Mouse (Mus musculus) c-Kit-negative CD71-positive TER-119-positive erythroid progenitor cells, embryonic 14.5 days (primary cell): ENCODE results near the gene Ccr1l1.
"Not testable (repeated sequence)": the region's sequence is repeated elsewhere in the genome, so short reads cannot be mapped to it uniquely, and the experiment has no call there.

Experiments used
- DNase-seq: peaks from one replicate; pipeline ENCODE4 v3.0.0-alpha.2; 2013; ENCODE audit warnings: low read depth, low spot score

The Ccr1l1 gene

DNA sequence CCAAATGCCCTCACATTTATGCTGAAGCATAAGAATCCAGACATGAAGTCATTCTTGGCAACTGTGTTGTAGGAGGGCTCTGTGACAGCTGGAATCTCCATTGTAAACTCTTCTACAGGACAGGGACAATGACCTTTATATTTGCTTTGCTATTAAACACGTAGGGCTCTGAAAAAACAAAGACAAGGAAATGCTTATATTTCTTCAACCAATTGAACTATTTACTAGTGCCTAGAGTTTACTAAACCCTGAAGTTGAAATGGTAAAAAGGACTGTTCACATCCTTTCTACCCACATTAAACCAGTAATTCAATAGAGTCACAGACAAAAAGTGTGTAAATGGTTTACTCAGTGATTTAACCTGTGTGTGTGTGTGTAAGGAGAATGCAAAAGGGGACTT lies at the start of gene Ccr1l1:
Gene Ccr1l1 (minus strand): TSS at position 101 of the 400 bp plus-strand sequence.
- DNase-seq, result no peak

DNA sequence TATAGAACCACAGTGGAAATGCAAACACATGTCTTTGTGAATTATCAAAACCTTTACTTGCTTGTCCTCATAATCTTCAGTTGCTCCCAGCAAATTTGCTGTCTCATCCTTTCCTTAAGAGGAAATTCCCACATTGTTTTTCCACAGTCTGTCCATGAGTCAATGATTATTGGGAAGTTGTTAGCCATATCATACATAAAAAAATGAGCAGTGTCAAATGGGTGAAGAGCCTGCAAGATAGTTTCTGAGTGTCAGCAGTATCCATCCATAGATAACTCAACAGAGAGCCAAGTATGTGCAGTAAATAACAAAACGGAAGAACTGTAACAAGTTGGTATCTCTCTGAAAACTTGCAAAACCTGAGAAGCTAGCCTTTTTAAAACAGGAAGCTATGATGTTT lies 43.5 kb upstream of the Ccr1l1 start, which contains the start of gene Ccr3:
Gene Ccr3 (plus strand): TSS at position 301 of the 400 bp plus-strand sequence.
- DNase-seq, result no peak

DNA sequence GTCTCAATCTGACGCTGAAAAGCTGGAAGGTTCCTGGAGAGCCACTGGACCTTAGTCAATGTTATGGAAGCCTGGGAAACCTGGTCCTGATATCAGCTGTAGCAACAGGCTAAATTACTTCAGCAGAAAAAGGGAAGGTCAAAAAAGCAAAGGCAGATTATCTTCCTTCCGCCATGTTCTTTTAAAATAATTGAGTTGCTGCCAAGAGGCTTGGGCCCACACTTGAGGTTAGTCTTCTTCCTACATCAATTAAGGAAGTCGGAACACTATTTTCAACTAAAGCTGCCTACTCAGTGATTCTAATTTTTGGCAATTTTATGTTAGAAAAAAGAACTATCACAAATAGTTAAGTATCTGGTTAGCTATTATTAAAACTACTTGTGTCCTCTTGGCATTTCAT lies 41.7 kb upstream of the Ccr1l1 start:
- no peak for DNase-seq

DNA sequence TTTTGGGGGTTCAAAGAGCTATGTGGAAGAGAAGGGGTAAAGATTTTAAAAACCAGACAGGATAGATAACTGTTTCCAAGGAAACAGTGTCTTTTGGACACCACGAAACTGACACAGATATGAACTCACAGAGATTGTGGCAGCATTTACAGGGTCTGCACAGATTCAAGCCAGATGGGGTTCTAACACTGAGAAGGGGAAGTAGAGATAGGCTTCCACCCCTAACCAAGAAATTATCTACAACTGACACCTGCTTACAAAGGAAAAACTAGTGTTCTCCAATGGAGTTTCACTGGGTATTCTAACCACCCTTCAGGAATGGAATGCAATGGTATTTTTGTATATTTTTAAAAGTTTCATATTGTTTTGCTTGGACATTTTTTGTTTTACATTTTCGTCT lies 37.8 kb upstream of the Ccr1l1 start:
- no peak for DNase-seq

DNA sequence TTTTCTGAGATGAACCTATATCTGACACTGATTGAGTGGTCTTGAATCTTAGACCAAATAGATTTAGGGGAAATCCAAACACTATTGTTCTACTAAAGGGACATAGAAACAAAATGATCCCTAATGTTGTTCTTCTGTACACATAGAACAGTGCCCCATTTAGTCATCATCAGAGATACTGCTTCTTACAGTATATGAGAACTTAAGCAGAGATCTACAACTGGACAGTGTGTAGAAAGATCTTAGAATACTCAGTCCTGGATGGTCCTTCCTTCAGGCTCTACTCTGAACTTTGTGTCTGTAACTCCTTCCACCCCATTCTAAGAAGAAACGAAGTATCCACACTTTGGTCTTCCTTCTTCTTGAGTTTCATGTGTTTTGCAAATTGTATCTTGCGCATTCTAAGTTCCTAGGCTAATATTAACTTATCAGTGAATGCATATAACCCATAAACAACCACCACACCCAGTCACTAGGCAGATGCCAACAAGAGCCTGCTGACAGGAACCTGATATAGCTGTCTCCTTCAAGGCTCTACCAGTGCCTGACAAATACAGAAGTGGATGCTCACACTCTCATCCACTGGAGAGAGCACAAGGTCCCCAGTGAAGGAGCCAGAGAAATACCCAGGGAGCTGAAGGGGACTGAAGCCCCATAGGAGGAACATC lies 36.9 kb upstream of the Ccr1l1 start:
- no peak for DNase-seq

DNA sequence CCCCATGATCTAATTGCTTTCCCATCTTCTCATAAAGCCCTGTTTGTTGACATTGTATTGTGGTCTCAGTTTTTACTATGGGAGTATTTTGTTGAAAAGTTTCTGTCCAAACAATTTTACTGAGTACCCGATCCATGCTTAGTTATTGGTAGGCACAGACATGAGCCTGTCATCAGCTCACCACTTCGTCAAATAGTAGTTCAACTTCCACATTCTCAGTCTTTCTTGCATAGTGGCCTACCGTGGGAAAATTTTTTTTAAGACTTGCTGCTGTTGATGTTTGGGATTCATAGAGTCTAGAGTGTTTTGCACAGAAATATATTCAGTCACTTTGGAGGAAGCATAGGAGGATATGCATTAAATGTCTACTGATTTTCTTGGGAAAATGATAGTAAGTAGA lies 35.1 kb upstream of the Ccr1l1 start:
- no peak for DNase-seq

DNA sequence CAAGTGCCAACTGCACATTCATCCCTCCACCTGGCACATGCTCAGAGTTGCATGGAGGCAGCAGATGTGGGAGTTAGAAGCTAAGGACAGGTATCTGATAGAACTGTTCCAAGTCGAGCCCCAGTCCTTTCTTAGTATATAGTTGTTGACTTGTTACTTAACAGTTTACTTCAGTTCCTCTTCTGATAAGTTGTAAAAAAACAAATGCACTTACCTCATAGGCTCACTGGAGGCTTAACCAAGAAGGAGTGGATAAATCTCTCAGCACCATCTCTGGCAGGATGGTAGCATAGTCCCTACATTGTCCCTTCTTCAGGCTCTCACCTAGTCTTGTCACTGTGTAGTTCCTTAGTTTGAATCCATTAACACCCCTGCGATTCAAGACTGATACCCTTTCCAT lies 34.5 kb upstream of the Ccr1l1 start:
- DNase-seq, result no peak

DNA sequence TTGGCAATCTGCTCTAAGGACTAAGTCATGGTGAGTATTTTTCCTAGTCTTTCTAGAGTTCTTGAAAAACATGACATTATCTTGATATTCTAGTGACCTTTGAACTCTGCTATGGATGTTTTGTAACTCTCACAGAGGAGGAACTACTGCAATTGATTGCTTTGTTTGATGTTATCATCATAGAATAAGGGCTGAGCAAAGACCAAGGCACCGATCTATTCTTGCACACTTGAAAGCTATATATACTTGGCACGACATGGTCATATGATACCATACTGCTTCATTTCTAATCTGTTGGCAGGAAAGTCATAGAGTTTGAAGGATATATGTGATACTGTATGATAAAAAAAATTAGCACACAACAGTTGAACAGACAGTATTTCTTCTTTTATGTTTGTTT lies 21.6 kb upstream of the Ccr1l1 start:
- no peak for DNase-seq

DNA sequence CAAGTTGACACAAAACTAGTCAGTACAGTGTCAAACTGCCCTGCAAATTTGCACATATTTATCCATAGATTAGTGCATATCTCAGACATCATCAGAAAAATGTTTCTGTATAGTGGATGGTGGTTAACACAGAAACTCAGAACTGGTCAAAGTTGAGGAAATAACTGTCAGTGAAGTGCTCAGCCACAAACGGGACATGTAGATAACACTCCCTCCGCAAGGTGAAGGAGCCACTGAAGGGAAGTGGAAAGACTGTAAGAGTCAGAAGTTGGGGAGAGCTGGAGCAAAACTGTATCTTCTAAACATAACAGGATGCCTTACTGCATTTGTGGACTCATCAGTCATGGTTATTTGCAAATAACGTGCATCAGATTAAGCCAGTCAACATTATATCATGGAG lies 19.5 kb upstream of the Ccr1l1 start:
- no peak for DNase-seq

DNA sequence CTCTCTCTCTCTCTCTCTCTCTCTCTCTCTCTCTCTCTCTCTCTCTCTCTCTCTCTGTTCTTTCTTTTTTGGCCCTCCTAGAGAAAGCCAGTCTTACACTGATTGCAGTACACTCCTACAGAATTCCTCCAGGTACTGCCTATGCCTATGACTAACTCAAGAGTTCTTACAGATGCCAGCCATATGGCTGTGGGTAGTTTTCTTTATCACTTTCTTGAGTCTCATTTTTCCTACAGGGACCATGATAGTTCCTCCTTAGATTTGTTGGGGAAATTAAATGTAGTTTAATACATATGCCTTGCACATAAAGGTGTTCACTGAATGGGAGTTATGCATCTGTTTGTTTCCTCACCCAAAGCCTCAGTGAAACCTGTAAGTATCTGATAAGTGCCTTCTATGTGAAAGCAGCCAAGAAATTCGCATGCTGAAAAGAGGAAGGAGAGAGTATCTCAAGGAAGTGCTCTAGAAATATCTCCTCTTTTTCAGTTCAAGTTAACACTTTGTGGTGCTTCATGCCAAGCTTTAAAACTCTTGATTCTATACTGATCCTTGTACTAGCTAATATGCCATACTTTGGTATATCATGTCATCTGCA lies 13.2 kb upstream of the Ccr1l1 start:
- no peak for DNase-seq

DNA sequence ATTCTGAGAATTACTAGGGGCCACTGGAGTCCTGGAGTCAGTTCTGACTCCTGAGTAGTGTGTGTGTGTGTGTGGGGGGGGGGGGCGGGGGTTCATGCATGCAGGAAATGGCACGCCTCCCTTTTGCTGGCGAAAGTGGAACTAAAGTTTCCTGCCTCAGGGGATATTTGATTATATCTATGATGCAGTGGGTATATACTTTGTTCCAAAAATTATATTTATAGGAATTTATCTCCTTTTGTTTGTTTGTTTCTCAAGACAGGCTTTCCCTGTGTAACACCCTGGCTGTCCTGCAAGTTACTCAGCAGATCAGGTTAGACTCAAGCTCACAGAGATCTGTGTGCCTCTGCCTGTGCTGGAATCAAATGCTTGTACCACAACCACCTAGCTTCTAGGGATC lies 11.5 kb upstream of the Ccr1l1 start:
- DNase-seq, result no peak

DNA sequence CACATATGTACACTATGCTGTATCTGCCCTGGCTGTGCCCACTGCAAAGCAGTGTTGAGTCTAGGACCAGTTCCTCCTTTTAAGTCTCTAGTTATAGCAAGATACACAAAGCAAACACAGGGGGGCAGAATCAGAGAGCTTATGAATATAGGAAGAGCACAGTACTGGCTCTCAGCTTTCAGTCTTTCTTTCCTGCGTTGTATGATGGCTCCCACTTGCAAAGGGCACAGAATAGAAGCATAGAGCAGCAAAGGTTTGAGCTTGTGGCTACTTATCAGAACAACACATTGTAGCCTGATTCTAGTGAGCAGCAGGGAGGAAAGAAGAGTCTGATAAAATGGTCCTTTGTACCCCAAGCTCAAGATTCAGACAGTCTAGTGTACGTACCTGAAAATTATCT lies 8.0 kb upstream of the Ccr1l1 start:
- DNase-seq, result no peak

DNA sequence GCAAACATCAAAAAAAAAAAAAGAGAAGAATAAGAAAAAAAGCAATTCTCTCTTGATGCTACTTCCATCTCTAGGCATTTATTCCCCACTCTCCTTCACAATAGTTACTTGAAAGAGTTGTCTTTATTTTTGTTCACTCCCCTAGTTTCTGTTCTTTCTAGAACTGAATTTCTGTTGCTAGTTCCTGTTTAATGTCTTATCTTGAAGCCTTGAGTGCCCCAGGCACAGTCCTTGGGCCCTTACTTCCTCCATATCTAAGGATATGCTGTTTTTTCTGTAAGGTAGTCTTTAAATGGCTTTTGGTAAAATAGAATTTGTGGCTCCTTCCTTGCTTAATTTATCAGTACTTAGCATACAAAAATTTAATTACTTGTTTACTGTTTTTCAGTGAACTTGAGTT lies 6.7 kb upstream of the Ccr1l1 start:
- DNase-seq, result no peak

DNA sequence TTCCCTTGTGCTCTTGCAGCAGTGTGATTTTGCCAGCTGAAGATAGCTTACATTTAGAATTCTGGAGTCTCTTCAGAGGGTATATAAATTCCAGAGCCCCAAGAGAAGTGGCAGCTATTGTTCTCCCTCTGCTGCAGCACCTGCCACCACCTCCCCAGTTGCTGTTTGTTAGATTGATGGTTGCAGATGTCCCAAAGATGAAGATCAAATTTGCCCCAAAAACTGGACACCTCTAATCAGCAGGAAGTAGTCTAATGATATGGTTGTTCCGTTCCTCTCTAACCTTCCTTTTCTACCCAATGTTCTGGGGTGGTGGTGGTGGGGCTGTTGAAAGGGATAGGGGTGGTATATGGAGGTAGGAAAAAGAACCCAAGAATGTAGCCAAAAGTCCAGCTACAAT lies 4.5 kb upstream of the Ccr1l1 start:
- no peak for DNase-seq

DNA sequence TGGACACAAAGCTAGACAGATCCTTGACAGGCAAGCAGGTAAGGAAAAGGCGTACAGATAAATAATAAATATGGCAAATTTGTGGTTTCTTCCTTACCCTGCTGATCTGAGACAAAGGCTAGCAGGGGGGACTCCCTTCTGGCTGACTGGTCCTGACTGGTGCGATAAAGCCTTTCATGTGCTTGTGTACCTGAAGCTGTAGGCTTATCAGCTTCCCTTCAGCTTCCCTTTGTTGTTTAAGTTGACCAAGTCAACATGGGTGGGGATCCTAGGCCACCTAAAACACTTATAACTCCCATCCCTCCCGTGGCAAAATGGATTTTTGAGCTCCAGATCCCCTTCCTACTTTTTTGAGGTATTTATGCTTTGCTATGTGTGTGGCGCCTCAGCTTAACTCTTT lies 3.7 kb upstream of the Ccr1l1 start:
- DNase-seq, result no peak

DNA sequence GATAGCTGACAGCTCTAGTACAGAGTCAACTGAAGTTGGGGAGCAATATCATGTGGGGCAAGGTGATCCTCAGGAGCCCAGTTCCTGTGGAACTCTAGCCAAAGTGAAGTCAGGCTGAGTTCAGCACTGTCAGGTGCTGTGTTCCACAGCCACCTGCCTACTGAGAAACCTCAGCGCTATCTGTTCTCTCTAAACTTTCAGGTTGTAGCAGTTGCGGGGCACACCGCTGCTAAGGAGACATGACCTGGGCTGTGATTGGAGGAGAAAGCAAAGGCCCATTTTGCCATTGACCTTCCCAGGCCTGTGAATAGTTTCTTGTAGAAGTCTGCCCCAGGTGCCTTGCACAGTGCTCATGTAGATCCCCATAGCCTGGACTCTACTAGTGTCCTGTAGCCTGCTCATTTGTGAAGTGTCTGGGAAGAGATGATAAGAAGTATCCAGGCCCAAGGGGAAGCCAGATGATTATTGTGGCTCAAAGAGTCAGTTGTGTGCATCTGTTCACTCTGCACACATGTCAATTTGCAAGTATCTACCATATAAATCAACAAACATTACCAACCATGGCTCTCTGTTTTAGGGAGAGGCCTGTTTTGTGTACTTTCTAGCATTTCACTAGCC lies 2.8 kb upstream of the Ccr1l1 start:
- not testable (repeated sequence) for DNase-seq

DNA sequence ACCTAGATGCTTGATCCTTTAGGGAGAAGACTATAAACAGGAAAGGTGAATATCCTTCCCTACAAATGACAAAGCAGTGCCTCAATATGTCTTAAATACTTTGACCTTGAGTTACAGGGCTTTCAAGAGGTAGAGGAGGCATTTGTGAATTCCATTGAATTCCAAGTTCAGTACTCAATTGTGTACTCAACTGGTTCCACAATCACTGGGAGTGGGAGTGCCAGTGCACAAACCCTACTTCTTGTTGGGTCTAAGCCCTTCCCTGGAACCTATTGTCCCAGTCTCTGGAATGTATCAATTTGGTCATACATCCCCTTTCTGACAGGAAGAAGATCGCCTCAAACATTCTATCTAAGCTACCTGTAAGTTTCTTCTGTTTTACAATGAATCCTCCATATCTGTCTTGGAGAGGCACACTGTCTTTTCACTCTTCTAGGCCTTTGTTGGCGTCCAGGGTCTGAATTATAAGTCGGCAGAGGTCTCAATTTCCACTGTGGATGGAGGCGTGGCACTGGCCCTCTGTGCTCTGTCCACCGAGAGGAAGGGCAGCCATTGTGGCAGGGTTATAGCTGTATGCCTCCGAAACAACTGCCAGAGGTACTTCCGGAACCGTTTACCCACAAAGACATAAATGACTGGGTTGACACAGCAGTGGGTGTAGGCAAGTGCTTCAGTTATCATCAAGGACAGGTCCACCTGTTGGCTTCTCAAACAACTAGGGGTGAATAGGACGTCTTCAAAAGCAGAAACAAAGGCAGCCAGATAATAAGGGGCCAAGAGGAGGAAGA lies 1.1 kb downstream of the Ccr1l1 start:
- DNase-seq, result no peak

DNA sequence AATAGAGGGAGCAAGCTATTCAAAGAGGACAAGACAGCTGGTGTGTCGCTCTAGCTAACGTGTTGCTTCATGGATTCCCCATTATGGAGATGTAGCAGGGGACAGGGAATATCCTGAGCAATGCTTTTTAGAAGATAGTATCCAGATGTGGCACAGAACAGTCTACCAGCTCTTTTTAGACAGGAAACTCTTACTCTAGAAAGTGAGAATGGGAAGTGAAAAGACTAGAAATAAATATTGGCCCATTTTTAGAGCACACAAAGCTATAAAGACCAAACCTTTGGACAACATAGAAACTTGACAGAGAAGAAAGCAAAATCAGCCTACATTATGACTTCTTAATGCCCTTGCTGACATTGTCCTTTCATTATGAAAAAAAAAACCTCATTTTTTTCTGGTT lies 2.6 kb downstream of the Ccr1l1 start:
- DNase-seq, result no peak

DNA sequence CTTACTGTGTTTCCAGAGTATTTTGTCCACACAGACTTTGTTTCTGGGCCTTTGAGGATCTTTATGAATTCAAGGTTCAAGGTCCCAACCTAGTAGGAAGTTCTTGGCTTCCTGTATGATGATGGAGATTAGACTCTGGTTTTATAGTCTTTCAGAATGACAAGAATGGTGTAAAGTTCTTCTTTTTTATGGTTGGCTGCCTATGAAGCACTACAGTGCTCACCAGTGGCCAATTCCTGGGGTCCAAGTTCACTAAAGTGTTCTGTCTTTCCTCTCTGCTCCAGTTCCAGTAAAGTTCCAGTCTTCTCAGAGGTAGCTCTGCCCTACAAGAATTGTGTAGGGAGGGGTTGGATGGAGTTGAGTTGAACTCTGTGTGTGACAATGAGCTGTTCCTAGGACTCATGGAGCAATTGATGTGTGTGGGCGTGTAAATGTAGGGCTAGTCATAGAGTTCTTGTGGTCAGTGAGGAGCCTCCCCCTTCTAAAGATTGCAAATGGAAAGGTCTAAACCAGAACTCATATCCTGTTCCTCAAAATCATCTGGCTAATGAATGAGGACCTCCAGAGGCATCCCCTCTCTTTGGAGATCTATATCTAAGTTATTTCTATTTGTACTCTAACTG lies 9.8 kb downstream of the Ccr1l1 start, which contains the start of gene Ccr1:
Gene Ccr1 (minus strand): TSS at position 403 of the 623 bp plus-strand sequence.
- no peak for DNase-seq

DNA sequence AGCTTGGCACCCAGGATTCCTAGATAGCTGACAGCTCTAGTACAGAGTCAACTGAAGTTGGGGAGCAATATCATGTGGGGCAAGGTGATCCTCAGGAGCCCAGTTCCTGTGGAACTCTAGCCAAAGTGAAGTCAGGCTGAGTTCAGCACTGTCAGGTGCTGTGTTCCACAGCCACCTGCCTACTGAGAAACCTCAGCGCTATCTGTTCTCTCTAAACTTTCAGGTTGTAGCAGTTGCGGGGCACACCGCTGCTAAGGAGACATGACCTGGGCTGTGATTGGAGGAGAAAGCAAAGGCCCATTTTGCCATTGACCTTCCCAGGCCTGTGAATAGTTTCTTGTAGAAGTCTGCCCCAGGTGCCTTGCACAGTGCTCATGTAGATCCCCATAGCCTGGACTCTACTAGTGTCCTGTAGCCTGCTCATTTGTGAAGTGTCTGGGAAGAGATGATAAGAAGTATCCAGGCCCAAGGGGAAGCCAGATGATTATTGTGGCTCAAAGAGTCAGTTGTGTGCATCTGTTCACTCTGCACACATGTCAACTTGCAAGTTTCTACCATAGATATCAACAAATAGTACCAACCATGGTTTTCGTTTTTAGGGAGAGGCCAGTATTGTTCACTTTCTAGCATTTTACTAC lies 11.2 kb downstream of the Ccr1l1 start:
- DNase-seq, result not testable (repeated sequence)

DNA sequence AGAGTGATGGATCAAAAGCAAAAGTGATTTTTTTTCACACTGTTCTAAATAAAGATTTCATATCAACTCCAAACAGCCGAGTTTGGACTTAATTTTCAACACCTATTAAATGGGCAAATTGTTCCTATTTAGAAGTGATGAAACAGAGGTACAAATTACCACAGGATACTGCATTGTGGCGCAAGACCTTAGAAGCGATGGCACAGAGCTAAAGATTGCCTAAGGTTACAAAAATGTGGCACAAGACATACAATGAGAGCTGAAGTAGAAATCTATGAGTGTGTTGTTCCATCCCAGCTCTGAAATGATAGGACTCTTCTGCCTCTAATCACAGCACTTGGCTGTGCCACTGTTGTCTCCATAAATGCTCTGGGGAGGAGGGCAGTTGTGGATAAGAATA lies 13.4 kb downstream of the Ccr1l1 start:
- no peak for DNase-seq
